8 mouse cellular contexts compared by ENCODE assay signal in genomic region chr13:54691737-54692136, GRCm38 (mm10). TPM values are rescaled to one million over a fixed set of nuclear protein-coding genes. Genes with fewer than 3 reads are reported as not detected.
A peak's percentile ranks its signal among the peaks of the same experiment; 100 is the strongest.
DNase-seq lines count a peak whose midpoint lies in the region; ATAC-seq and TF ChIP-seq lines count a peak whose summit lies in the region.
"Had no signal": no experiment of that assay in that cellular context is flagged by ENCODE, and none has a peak within 500 bp of the region (broad histone marks: within the 10 kb centered on the region; RNA-seq: fewer than 3 reads in every experiment).

No protein-coding gene starts in this region.

- H3K9ac ChIP-seq in liver, embryonic 16.5 days (ENCODE audit: low read depth, low read length): peak overlapping the region; percentile 85
- no peak overlapping the region for H3K9ac ChIP-seq in stomach, embryonic 14.5 days (replicated peaks; ENCODE audit: low read depth, low read length)

- peak overlapping the region; percentile 95 for H3K4me2 ChIP-seq in liver, embryonic 16.5 days (ENCODE audit: low read depth, low read length)
- peak overlapping the region; percentile 99 for H3K4me2 ChIP-seq in stomach, embryonic 14.5 days (replicated peaks; ENCODE audit: low read depth, low read length)

- no peak for TF ChIP-seq POLR2A in embryonic fibroblast, embryonic 13.5 days (IDR thresholded peaks at IDR 0.05; ENCODE audit: low read depth, low read length)

- H3K36me3 ChIP-seq in liver, embryonic 16.5 days (ENCODE audit: control insufficient read depth, insufficient read depth): no peaks in the 10 kb centered on the region
- no peaks in the 10 kb centered on the region for H3K36me3 ChIP-seq in stomach, embryonic 14.5 days (ENCODE audit: control insufficient read depth, insufficient read depth, low read length)
- H3K36me3 ChIP-seq: embryonic facial prominence, embryonic 15.5 days had no signal

- H3K9me3 ChIP-seq in liver, embryonic 16.5 days (replicated peaks; ENCODE audit: control insufficient read depth, low read length): no peaks in the 10 kb centered on the region
- no peaks in the 10 kb centered on the region for H3K9me3 ChIP-seq in stomach, embryonic 14.5 days (ENCODE audit: control insufficient read depth, low read depth, low read length)
- H3K9me3 ChIP-seq: embryonic facial prominence, embryonic 15.5 days had no signal

- no peak for TF ChIP-seq CTCF in left cerebral cortex, adult 2 months (IDR thresholded peaks at IDR 0.05)
- no peak for TF ChIP-seq CTCF in embryonic fibroblast, embryonic 13.5 days (IDR thresholded peaks at IDR 0.05; ENCODE audit: borderline replicate concordance, insufficient read depth, low read length)

- H3K4me3 ChIP-seq in left cerebral cortex, adult 2 months: peak overlapping the region; percentile 100; the same call in 1 of the 2 replicates
- H3K4me3 ChIP-seq in embryonic fibroblast, embryonic 13.5 days (ENCODE audit: insufficient read depth, low read length): peak overlapping the region; percentile 100; the same call in 1 of the 2 replicates
- H3K4me3 ChIP-seq in liver, embryonic 16.5 days (ENCODE audit: low read depth, low read length): peak overlapping the region; percentile 82
- H3K4me3 ChIP-seq in stomach, embryonic 14.5 days (ENCODE audit: low read depth, low read length): peak overlapping the region; percentile 96; the same call in 1 of the 2 replicates

- ATAC-seq in liver, embryonic 16.5 days (ENCODE audit: low read depth): no peak
- no peak for ATAC-seq in stomach, embryonic 14.5 days (ENCODE audit: insufficient number of reproducible peaks, insufficient read depth, low FRiP score, low read depth)

- no peak for DNase-seq in left cerebral cortex, adult 2 months (ENCODE audit: extremely low spot score in 1 of 2, low spot score in 2 of 2)
- DNase-seq in left cerebral cortex, adult 8-10 months (ENCODE audit: low spot score in 2 of 2): no peak
- no peak for DNase-seq in adrenal gland, postnatal 4 days (ENCODE audit: low spot score in 2 of 2)
- no peak for DNase-seq in kidney, postnatal 25 days

- peaks cover 10% of the 10 kb centered on the region for H3K4me1 ChIP-seq in embryonic fibroblast, embryonic 13.5 days (ENCODE audit: control insufficient read depth, insufficient read depth, low read length)
- H3K4me1 ChIP-seq in liver, embryonic 16.5 days (ENCODE audit: control insufficient read depth, low read depth, low read length): peaks cover 43% of the 10 kb centered on the region
- peaks cover 18% of the 10 kb centered on the region for H3K4me1 ChIP-seq in stomach, embryonic 14.5 days (ENCODE audit: control insufficient read depth, insufficient read depth, low read length)

- H3K27me3 ChIP-seq in liver, embryonic 16.5 days (ENCODE audit: control insufficient read depth, insufficient read depth, low read depth, low read length): no peaks in the 10 kb centered on the region
- H3K27me3 ChIP-seq in stomach, embryonic 14.5 days (ENCODE audit: control insufficient read depth, insufficient read depth, low read length): no peaks in the 10 kb centered on the region
- H3K27me3 ChIP-seq: embryonic facial prominence, embryonic 15.5 days had no signal

- intact Hi-C loops in left cerebral cortex, adult 2 months (cut with DNase I): no loop called here

- H3K27ac ChIP-seq in left cerebral cortex, adult 2 months: no peak overlapping the region
- no peak overlapping the region for H3K27ac ChIP-seq in embryonic fibroblast, embryonic 13.5 days (ENCODE audit: insufficient read depth, low read length)
- H3K27ac ChIP-seq in liver, embryonic 16.5 days (ENCODE audit: low read length): peak overlapping the region; percentile 18
- H3K27ac ChIP-seq in stomach, embryonic 14.5 days (ENCODE audit: low read length): no peak overlapping the region
- H3K27ac ChIP-seq: embryonic facial prominence, embryonic 15.5 days had no signal

RNA-seq across cellular contexts. Expression of gene Rnf44, which starts 2.0 kb away (rescaled TPM):
- total RNA-seq in left cerebral cortex, adult 2 months (2021): 100 to 1,000 TPM; 156 to 185 TPM
- total RNA-seq in left cerebral cortex, adult 8-10 months (2022): 100 to 1,000 TPM; 141 to 159 (median 144) TPM
- 39.2 and 39.4 TPM in 2 replicates for polyA plus RNA-seq in embryonic fibroblast, embryonic 13.5 days (2011; ENCODE audit: insufficient read length, low read depth, missing spikeins)
- polyA plus RNA-seq in liver, embryonic 16.5 days (2015; fragmentation: Nextera tagmentation; extraction: Ambion mirVana): 24.6 and 27.8 TPM in 2 replicates
- 71.7 and 83.9 TPM in 2 replicates for polyA plus RNA-seq in stomach, embryonic 14.5 days (2014; fragmentation: Nextera tagmentation; extraction: Ambion mirVana)
- total RNA-seq in adrenal gland, postnatal 4 days (2021): 100 to 1,000 TPM; 134 to 137 TPM

RNA-seq across cellular contexts. Expression of gene Cdhr2, which starts 9.5 kb away (rescaled TPM):
- under 1 TPM; 0.16 to 0.45 TPM for total RNA-seq in left cerebral cortex, adult 2 months (2021)
- under 1 TPM; 0.13 to 0.35 (median 0.25) TPM for total RNA-seq in left cerebral cortex, adult 8-10 months (2022)
- not detected in 2 replicates for polyA plus RNA-seq in embryonic fibroblast, embryonic 13.5 days (2011; ENCODE audit: insufficient read length, low read depth, missing spikeins)
- polyA plus RNA-seq in liver, embryonic 16.5 days (2015; fragmentation: Nextera tagmentation; extraction: Ambion mirVana): 23.4 and 26.1 TPM in 2 replicates
- 1.00 and 1.1 TPM in 2 replicates for polyA plus RNA-seq in stomach, embryonic 14.5 days (2014; fragmentation: Nextera tagmentation; extraction: Ambion mirVana)
- total RNA-seq in adrenal gland, postnatal 4 days (2021): 1 to 10 TPM; 2.1 to 5.8 TPM
- polyA plus RNA-seq: embryonic facial prominence, embryonic 15.5 days had no signal

RNA-seq across cellular contexts. Expression of gene Gprin1, which starts 57.9 kb away (rescaled TPM):
- 100 to 1,000 TPM; 128 to 130 TPM for total RNA-seq in left cerebral cortex, adult 2 months (2021)
- total RNA-seq in left cerebral cortex, adult 8-10 months (2022): 100 to 1,000 TPM in 3 of 4 experiments, 10 to 100 TPM in 1; 99.2 to 121 (median 105) TPM
- 0.42 and 0.61 TPM in 2 replicates for polyA plus RNA-seq in embryonic fibroblast, embryonic 13.5 days (2011; ENCODE audit: insufficient read length, low read depth, missing spikeins)
- polyA plus RNA-seq in liver, embryonic 16.5 days (2015; fragmentation: Nextera tagmentation; extraction: Ambion mirVana): 0.02 TPM in 1 of 2 replicates, not detected in the other
- 0.65 and 0.90 TPM in 2 replicates for polyA plus RNA-seq in stomach, embryonic 14.5 days (2014; fragmentation: Nextera tagmentation; extraction: Ambion mirVana)
- total RNA-seq in adrenal gland, postnatal 4 days (2021): 10 to 100 TPM; 10.4 to 10.5 TPM

Comparison
In these comparisons a context has a peak if more than half of its experiments do, and no peak if none do; other contexts are left out.
1. RNA of gene Gprin1, which starts 57.9 kb away (total RNA-seq): 128 to 130 TPM in left cerebral cortex, adult 2 months and 99.2 to 121 TPM in left cerebral cortex, adult 8-10 months; 10.4 to 10.5 TPM in adrenal gland, postnatal 4 days; every median in the first group is over 4 times any median in the second.
2. Peak in every context shown above with its lines, with median percentiles within 50 percentile points of each other: H3K4me3 ChIP-seq.